Mouse (Mus musculus) liver, adult (tissue): ENCODE measurements around the gene Rfx5.

Experiments used
- GATA4 ChIP-seq: IDR thresholded peaks from 2 replicates; pipeline ENCODE4 v1.6.1; 2014; ENCODE audit warnings: mild to moderate bottlenecking, low read length; ENCODE audit not compliant: insufficient replicate concordance

Gene Rfx5

DNA sequence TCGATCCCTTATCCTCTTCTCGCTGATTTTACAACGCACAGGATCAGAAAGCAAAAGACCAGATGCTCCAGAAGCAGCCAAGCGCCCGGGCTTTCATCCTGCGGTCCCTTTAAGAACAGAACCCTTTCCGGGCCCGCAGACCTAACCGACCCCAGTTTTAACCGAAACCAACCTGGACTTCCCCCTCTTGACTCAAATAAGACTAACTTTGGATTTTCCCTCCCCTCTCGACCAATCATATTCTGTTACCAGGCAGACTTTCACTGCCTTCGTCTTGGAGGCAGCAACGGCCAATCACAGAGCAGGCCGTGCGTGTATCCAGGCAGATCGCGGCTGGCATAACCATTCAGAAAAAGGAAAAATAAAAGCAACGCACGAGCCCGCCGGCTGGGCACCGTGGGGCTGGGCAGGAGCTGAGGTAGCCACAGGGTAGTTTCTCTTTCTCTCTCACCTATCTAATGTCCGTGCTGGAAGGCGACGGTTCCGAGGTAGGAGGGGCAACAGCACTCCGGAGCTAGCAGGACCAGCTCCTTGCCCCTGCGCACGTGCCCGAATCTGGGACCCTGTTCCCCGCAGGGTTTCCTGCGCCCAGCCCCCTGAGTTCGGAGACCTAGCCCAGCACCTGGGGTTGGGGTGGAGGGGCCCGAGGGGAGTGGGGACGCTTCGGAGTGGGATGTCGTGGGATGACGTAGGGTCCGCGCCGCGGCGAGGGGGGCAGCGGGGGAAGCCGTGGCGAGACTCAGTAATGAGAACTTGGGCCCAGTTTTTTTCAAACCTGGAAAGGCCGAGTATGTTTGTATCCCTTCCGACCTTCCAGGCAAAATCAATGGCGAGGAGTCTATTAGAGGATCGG lies at the start of gene Rfx5:
TSS of gene Rfx5 (plus strand) at position 312 of the 853 bp plus-strand sequence.
- no peak for TF ChIP-seq GATA4

DNA sequence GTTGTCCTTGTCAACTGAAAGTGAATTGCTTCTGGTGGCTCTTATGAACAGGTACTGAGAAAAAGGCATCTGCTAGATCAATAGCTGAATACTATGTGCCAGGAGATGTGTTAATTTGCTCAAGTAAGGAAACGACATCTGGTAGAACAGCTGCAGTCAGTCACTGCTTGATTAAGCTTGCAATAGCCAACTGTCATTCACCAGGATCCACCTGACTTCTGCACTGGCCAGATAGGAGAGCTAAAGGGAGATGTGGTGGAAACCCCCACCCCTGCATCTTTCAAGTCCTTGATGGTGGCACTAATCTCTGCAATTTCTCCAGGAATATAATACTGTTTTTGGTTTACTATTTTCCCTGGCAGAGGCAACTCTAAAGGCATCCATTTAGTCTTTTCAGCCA lies 47.4 kb upstream of the Rfx5 start:
- TF ChIP-seq GATA4 = no peak

DNA sequence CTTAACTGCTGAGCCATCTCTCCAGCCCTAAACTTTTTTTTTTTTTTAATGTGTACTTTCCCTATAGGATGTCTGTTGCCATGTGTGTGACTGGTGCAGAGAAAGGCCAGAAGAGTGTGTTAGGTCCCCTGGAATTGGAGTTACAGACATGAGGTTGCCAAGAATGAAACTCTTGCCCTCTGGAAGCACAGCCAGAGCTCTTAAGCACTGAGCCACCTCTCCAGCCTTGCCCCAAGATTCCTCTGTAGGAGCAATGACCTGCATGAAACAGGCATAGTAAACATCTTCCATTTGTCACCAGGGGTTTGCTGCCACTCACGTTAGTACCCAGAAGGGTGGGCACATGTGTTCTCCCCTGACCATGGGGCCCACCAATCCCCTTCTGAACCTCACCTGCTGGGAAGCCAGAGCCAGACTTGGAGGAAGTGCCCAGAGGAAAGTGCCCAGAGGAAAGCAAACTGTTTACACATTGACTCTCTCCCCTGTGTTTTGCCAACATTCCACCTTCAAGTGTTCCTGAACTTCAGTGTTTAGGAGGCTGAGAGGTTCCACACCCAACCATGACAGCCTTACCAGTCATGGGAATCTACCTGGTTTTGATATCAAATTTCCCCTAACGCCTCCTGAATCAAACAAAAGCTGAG lies 42.7 kb upstream of the Rfx5 start:
- no peak for TF ChIP-seq GATA4

DNA sequence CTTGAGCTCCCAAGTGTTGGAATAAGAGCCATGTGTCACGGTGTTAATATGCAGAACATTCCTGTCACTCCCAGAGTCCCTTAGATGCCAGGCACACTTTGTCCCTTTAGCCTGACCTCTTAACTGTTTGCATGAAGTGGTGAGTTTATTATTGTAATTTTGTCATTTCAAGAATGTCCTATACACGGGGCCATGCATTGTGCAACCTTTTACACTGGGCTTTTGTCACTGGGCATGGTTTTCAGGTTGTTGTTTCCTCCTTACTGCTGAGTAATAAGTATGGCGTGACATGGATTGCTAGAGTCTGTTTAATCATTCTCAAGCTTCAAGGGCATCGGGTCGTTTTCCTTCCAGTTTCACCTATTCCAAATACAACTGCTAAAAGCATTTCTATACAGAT lies 40.1 kb upstream of the Rfx5 start:
- no peak for TF ChIP-seq GATA4

DNA sequence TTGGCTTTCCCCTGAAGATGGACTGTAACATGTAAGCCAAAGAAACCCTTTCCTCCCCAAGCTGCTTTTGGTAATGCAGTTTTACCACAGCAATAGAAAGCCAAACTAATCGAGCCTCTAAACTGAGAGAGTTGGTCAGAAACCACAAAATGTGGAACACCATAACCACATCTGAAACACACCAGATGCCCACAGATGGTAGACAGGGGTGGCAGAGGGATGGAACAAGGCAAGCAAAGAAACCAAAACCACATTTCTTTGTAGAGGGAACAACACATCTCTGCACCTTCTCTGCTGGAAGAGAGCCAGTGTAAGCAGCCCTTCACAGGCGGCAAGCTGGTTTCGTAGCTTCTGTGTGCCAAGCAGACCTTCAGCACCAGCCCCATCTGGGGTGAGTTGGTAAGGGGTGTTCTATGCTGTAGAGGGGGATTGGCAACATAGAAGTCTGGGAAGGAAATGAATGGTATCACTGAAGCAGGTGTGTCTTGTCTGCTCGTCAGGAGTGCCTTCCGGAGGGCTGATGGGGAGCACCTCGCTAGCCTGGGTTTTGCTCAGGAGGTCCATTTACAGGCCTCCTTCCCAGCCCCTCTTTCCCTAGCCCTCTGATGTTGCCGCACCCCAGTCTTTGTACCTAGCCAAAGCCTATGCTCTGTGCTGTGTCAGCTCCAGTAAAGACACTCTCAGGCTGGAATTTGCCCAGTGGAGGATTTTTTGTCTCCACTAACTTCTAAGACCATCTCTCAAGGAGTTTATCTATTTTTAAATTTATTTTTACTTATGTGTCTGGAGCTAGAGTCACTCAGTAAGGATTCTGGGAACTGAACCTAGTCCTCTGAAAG lies 37.8 kb upstream of the Rfx5 start:
- no peak for TF ChIP-seq GATA4

DNA sequence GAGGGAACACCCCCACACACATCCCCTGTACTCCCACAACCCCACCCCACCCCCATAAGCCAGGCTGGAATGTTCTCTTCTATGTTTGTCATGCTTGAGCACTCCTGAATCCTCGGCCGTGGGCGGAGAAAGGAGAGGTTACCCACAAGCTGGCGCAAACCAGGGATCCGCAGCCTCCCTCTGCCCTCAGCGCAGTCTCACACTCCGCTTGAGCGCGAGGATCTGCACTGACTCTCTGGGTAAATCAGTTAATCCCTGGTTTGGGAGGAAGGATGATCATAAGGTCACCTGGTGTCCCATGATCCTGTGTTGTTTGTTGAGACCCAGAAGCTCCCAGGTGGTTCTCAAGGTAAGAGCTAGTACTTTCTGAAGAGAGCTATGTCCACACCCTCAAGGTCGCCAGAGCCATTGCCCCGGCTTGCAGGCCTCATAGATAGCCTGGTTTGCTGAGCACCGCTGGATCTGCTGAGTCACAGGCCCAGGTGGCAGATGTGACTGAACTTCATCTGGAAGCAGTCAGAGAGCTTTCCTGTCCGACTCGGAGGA lies 36.0 kb upstream of the Rfx5 start:
- TF ChIP-seq GATA4 = no peak

DNA sequence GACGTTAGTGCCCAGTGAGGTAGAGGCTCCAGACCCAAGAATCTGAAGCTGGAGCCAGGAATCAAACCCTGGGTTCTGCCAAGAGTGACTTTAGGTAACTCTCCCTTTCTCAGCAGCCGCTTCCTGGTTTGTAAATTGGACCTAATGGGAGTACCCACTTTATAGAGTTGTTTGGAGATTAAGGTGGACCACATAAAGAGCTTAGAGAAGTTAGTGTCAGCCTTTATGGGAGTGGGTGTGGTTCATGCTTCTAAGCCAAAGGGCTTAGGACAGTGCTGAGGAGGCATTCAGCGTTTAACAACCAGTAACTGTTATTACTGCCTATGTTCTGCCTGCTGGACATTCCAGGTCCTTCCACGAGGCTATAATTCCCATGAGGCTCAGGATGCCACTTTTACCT lies 35.0 kb upstream of the Rfx5 start:
- TF ChIP-seq GATA4 = no peak

DNA sequence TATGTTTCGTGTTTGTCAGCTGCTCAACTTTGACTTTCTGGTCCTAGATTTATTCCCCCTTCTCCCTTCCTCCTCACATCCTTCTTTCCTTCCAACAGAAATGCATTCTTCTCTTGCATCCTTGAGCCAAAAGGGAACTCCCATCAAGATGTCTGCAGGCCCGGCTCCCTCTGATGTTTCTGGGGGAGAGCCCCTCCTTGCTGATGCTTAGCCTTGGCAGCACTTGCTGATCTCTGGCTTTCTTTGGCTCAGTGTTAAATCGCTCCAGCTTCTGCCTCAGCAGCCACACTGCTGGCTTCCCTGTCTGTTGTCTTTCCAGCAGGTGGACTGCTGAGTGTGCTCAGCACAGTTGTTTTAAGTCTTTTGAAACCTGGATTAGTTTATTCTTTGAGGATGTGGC lies 32.8 kb upstream of the Rfx5 start:
- no peak for TF ChIP-seq GATA4

DNA sequence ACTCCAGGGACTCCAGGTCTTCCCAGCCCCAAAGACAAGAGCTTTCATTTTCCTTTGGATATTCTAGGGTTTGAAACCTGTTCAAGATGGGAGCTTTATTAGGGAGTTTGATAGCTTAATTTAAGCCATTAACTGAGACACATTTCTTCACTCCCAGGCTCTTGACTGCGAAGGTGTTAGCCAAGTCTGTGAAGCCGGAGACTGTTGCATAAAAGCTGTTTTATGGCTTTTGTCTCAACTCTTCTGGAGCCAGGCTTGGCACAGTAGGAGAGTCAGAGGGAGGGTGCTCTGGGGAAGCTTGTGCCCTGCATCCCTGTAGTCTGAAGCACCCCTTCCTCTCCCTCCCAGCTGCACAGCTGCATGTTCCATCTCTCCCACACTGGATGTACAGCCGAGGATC lies 31.5 kb upstream of the Rfx5 start:
- TF ChIP-seq GATA4 = no peak

DNA sequence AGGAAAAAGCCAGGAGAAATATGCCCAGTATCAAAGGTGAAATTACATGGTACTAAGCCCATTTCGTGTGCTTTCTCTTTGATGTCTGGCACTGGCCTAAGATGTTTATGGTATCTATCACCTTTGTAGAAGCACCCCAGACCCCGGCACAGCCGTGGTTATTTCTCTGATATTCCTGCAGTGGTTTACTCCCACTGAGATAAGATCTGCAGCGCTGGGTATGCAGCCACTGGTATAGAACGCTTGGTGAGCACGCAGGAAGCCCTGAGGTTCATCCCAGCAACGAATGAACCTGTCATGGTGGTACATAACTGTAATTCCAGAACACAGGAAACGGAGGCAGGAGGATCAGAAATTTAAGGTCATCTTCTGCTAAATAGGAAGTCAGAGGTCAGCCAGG lies 29.2 kb upstream of the Rfx5 start:
- no peak for TF ChIP-seq GATA4

DNA sequence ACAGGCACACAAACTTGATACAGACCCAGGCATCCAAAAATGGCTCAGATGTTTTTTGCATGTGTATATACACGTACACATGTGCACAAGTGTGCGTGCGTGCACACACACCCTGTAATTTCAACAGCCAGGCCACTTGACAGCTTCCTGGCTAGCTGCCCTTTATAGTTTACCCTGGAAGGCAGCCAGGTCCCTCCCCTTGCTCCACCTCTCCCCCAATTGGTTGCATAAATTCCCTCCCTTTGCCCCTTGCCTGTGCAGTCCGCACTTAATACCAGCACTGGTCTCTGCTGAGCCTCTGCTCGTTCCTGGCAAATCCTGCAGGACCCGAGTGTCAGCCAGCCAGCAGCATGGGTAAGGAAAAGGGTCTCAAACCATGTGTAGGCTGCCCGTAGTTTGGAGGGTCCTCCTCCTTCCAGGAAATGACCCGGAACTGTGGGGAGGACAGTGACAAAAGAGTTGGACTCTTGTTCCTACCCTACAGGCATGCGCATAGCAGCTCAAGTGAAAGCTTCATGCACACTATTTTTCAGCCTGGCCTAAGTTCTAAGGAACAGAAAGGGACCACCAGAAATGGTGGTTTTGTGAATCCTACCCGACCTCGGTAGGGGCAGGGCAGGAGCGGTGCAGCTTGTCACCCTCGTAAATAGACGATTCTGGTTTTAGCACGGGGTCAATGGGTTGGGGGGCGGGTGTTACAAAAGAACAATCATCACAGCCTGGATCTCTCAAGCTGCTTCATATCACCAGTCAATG lies 20.9 kb upstream of the Rfx5 start, which contains the start of gene Selenbp1:
TSS of gene Selenbp1 (plus strand) at position 248 of the 756 bp plus-strand sequence.
- TF ChIP-seq GATA4 = no peak

DNA sequence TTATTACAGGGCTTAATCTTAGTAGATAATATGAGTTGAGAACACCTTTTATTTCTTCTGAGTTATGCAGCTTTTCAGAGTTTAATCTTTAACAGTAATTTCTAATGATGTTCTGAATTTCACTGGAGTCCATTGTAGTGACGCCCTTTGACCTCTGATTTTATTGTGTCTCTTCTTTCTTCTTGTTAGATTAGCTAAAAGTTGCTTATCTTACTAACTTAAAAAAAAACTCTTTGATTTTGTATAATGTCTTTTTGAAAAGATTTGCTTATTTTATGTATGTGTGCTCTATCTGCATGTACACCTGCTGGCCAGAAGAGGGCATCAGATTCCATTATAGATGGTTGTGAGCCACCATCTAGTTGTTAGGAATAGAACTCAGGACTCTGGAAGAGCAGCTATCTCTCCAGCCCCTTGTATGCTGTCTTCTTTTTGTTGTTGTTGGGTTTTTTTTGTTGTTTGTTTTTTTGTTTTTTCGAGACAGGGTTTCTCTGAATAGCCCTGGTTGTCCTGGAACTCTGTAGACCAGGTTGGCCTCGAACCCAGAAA lies 5.7 kb upstream of the Rfx5 start:
- TF ChIP-seq GATA4 = no peak

DNA sequence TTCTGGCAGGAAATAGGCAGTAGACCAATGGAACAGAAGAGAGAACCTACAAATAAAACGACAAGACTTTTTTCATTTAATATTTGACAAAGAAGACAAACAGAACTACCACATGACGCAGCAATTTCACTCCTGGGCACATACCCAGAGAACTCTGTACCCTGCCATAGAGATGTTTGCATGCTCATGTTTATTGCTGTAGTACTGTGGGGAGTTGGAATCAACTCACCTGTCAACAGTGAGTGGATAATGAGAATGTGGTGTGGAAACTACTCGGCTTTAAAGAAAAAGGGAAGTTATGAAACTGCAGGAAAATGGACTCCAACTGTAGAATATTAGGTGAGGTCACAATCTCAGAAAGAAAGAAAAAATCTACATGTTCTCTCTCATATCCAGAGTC lies 4.2 kb upstream of the Rfx5 start:
- no peak for TF ChIP-seq GATA4

DNA sequence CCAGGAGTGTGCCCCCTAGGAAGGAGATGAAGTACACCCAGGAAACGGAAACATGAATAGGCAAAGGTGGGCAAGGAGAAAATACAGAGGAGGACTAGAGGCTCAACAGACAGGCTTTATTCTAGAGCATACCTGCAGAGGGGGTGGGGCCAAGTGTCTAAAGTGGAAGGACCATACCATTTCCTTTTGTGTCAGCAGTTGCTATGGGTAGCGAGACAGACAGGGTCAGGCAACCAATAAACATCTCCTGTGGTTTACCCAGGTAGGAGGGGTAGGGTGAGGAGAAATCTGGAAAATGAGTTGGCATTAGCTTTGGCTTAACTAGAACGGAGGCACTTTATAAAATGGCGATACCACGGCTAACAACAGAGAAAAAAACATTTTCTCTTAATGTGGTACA lies 1.1 kb upstream of the Rfx5 start:
- no peak for TF ChIP-seq GATA4
